ENCODE assay signal across 23 mouse cellular contexts in genomic region chr6:99402941-99403340, GRCm38 (mm10).
DNase-seq lines count a peak whose midpoint lies in the region; ATAC-seq lines count a peak whose summit lies in the region.
"Had no signal": no experiment of that assay in that cellular context is flagged by ENCODE, and none has a peak within 500 bp of the region (broad histone marks: within the 10 kb centered on the region; RNA-seq: fewer than 3 reads in every experiment).

No protein-coding gene starts in this region.

- no peaks in the 10 kb centered on the region for H3K9me3 ChIP-seq in embryonic facial prominence, embryonic 14.5 days (ENCODE audit: control insufficient read depth, low read length)
- no peaks in the 10 kb centered on the region for H3K9me3 ChIP-seq in embryonic facial prominence, embryonic 10.5 days
- H3K9me3 ChIP-seq in stomach, embryonic 15.5 days, result no peaks in the 10 kb centered on the region
- no peaks in the 10 kb centered on the region for H3K9me3 ChIP-seq in midbrain, embryonic 10.5 days (replicated peaks)
- H3K9me3 ChIP-seq: forebrain, embryonic 10.5 days; G1E; heart, embryonic 10.5 days; hindbrain, embryonic 15.5 days; limb, embryonic 13.5 days; liver, embryonic 13.5 days had no signal

- H3K4me2 ChIP-seq in embryonic facial prominence, embryonic 14.5 days (ENCODE audit: low read depth, low read length), result no peak overlapping the region
- no peak overlapping the region for H3K4me2 ChIP-seq in stomach, embryonic 15.5 days
- H3K4me2 ChIP-seq: hindbrain, embryonic 15.5 days; limb, embryonic 13.5 days; liver, embryonic 13.5 days; lung, embryonic 14.5 days had no signal

- H3K4me1 ChIP-seq in embryonic facial prominence, embryonic 14.5 days (ENCODE audit: control insufficient read depth, insufficient read depth, low read length), result peaks cover 9% of the 10 kb centered on the region
- peaks cover 12% of the 10 kb centered on the region for H3K4me1 ChIP-seq in embryonic facial prominence, embryonic 10.5 days
- H3K4me1 ChIP-seq in stomach, embryonic 15.5 days, result peaks cover 13% of the 10 kb centered on the region; the same call in 1 of the 2 replicates
- H3K4me1 ChIP-seq in midbrain, embryonic 10.5 days, result peaks cover 11% of the 10 kb centered on the region

- no peak overlapping the region for H3K9ac ChIP-seq in embryonic facial prominence, embryonic 14.5 days (ENCODE audit: low read depth, low read length)
- H3K9ac ChIP-seq in stomach, embryonic 15.5 days, result no peak overlapping the region
- H3K9ac ChIP-seq: hindbrain, embryonic 15.5 days; limb, embryonic 13.5 days; liver, embryonic 13.5 days; lung, embryonic 14.5 days had no signal

- ATAC-seq in embryonic facial prominence, embryonic 14.5 days (ENCODE audit: low read depth), result no peak
- peak; percentile 39; the same call in 1 of the 2 replicates for ATAC-seq in common myeloid progenitor, adult 5-6 weeks (replicated peaks; ENCODE audit: low read depth, poor library complexity, severe bottlenecking)
- ATAC-seq in stomach, embryonic 15.5 days (ENCODE audit: insufficient read depth, low FRiP score, low read depth), result no peak
- ATAC-seq: intestine, postnatal 0 days; midbrain, embryonic 16.5 days had no signal

- WGBS in embryonic facial prominence, embryonic 14.5 days, result 60% methylated on average over 9 of the region's 9 CpGs
- 77% methylated on average over 9 of the region's 9 CpGs for WGBS in embryonic facial prominence, embryonic 10.5 days
- WGBS in stomach, embryonic 15.5 days, result 45% methylated on average over 9 of the region's 9 CpGs
- 89% methylated on average over 9 of the region's 9 CpGs for WGBS in midbrain, embryonic 10.5 days

- no peaks in the 10 kb centered on the region for H3K36me3 ChIP-seq in embryonic facial prominence, embryonic 14.5 days (ENCODE audit: control insufficient read depth, insufficient read depth, low read length)
- peaks cover 12% of the 10 kb centered on the region; the same call in 1 of the 2 replicates for H3K36me3 ChIP-seq in embryonic facial prominence, embryonic 10.5 days (replicated peaks)
- 0 out of 2 replicates have a peak, but pooled peaks cover 4% of the 10 kb centered on the region for H3K36me3 ChIP-seq in stomach, embryonic 15.5 days
- H3K36me3 ChIP-seq in midbrain, embryonic 10.5 days, result peaks cover 8% of the 10 kb centered on the region
- H3K36me3 ChIP-seq: hindbrain, embryonic 15.5 days; liver, embryonic 13.5 days had no signal

- no peak overlapping the region for H3K27ac ChIP-seq in embryonic facial prominence, embryonic 14.5 days (replicated peaks; ENCODE audit: low read depth, low read length)
- no peak overlapping the region for H3K27ac ChIP-seq in embryonic facial prominence, embryonic 10.5 days (replicated peaks)
- H3K27ac ChIP-seq in stomach, embryonic 15.5 days, result peak overlapping the region; percentile 46
- no peak overlapping the region for H3K27ac ChIP-seq in midbrain, embryonic 10.5 days (replicated peaks)
- H3K27ac ChIP-seq: forebrain, embryonic 10.5 days; heart, embryonic 10.5 days; hindbrain, embryonic 15.5 days; limb, embryonic 13.5 days; liver, embryonic 13.5 days had no signal

- H3K27me3 ChIP-seq in embryonic facial prominence, embryonic 14.5 days (replicated peaks; ENCODE audit: control insufficient read depth, insufficient read depth, low read length), result no peaks in the 10 kb centered on the region
- H3K27me3 ChIP-seq in embryonic facial prominence, embryonic 10.5 days (replicated peaks; ENCODE audit: low read depth, poor library complexity, severe bottlenecking), result no peaks in the 10 kb centered on the region
- no peaks in the 10 kb centered on the region for H3K27me3 ChIP-seq in stomach, embryonic 15.5 days (replicated peaks)
- no peaks in the 10 kb centered on the region for H3K27me3 ChIP-seq in midbrain, embryonic 10.5 days (ENCODE audit: low read depth, poor library complexity, severe bottlenecking)
- H3K27me3 ChIP-seq: CH12.LX; hindbrain, embryonic 15.5 days; limb, embryonic 13.5 days; liver, embryonic 13.5 days had no signal

- DNase-seq in embryonic facial prominence, embryonic 14.5 days (ENCODE audit: low spot score), result peak; percentile 41
- no peak for DNase-seq in embryonic facial prominence, embryonic 10.5 days (ENCODE audit: low spot score)
- peak; percentile 41 for DNase-seq in 3T3-L1 (ENCODE audit: low read depth, low spot score)
- no peak for DNase-seq in midbrain, embryonic 10.5 days (ENCODE audit: low spot score)
- DNase-seq in kidney, postnatal 10 days, result no peak
- DNase-seq: adrenal gland, postnatal 25 days; cerebellum, adult 8-10 months; cerebellum, postnatal 36 days; kidney, postnatal 36 days; layer of hippocampus, postnatal 36 days; liver, embryonic 13.5 days; lung, embryonic 14.5 days; right cerebral cortex, adult 18-20 months had no signal

- no peak overlapping the region for H3K4me3 ChIP-seq in embryonic facial prominence, embryonic 14.5 days (ENCODE audit: low read depth, low read length)
- H3K4me3 ChIP-seq in embryonic facial prominence, embryonic 10.5 days, result no peak overlapping the region
- no peak overlapping the region for H3K4me3 ChIP-seq in stomach, embryonic 15.5 days (replicated peaks)
- no peak overlapping the region for H3K4me3 ChIP-seq in midbrain, embryonic 10.5 days
- H3K4me3 ChIP-seq: forebrain, embryonic 10.5 days; heart, embryonic 10.5 days; hindbrain, embryonic 15.5 days; limb, embryonic 13.5 days; liver, embryonic 13.5 days had no signal

Comparison
In these comparisons a context has a peak if more than half of its experiments do, and no peak if none do; other contexts are left out.
1. DNase-seq: peak in embryonic facial prominence, embryonic 14.5 days (single experiment) and 3T3-L1 (single experiment); none in embryonic facial prominence, embryonic 10.5 days (single experiment), midbrain, embryonic 10.5 days (single experiment) and kidney, postnatal 10 days (single experiment).